Mouse (Mus musculus): ENCODE measurements around the gene Polrmt.

DNA sequence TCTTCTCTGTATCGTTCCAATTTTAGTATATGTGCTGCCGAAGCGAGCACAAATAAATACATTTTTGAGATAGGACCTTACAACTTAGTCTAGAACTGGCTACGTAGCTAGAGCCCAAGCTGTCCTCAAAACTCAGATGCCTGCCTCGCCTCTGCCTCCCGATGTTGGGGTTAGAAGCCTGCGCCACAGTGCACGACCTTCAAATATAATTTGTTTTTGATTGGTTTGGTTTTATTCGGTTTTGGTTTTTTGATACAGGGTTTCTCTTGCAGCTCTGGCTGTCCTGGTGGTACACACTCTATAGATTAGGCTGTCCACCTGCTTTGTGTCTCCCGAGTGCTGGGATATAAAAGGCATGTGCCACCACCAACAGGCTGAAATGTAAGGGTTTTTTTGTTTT, 42.8 kb downstream of the Polrmt start:
- TF ChIP-seq CTCF (IDR thresholded peaks at IDR 0.05; ENCODE audit: extremely low read depth, insufficient read length, insufficient replicate concordance, low read depth, low read length) (no peak), POLR2A (IDR thresholded peaks at IDR 0.05; ENCODE audit: low read depth, low read length) (no peak)

All from small intestine, adult 2 months (tissue).